Mouse (Mus musculus) frontal cortex, postnatal 25 days (tissue): ENCODE data around the gene Cacna1d.

Source experiments
- DNase-seq, 2 experiments: peaks; one replicate each; pipeline ENCODE4 v3.0.0; 2022; ENCODE audit warnings: low spot score in 2 of 2

The Cacna1d gene

GRCm38 (mm10) chr14:30022471-30022870 lies 468.8 kb downstream of the Cacna1d start:
- no peak for DNase-seq

- DNase-seq = no peak
Observed at GRCm38 (mm10) chr14:30019792-30020575, 471.3 kb downstream of the Cacna1d start.

GRCm38 (mm10) chr14:30019375-30019774 lies 471.9 kb downstream of the Cacna1d start:
- DNase-seq = no peak

GRCm38 (mm10) chr14:30018846-30019245 lies 472.4 kb downstream of the Cacna1d start:
- no peak for DNase-seq

GRCm38 (mm10) chr14:30018463-30018801 lies 472.8 kb downstream of the Cacna1d start:
- no peak for DNase-seq

- no peak for DNase-seq
Observed at GRCm38 (mm10) chr14:30017794-30018462, 473.3 kb downstream of the Cacna1d start.

- DNase-seq = no peak
Observed at GRCm38 (mm10) chr14:30016666-30017065, 474.6 kb downstream of the Cacna1d start.

- DNase-seq = no peak
Observed at GRCm38 (mm10) chr14:30015008-30015407, 476.2 kb downstream of the Cacna1d start.

GRCm38 (mm10) chr14:30014487-30014886 lies 476.8 kb downstream of the Cacna1d start:
- DNase-seq = no peak

- no peak for DNase-seq
Observed at GRCm38 (mm10) chr14:30011886-30012560, 479.2 kb downstream of the Cacna1d start.

GRCm38 (mm10) chr14:30009864-30010560 lies 481.2 kb downstream of the Cacna1d start:
- peak in 1 of 2 experiments; percentile 31 for DNase-seq

GRCm38 (mm10) chr14:30008733-30009575 lies 482.3 kb downstream of the Cacna1d start, which contains the start of the genes Il17rb and Chdh:
Gene Il17rb, minus strand, starts transcription at chr14:30008896.
Gene Chdh, plus strand, starts transcription at chr14:30009023.
- DNase-seq = peak in 1 of 2 experiments; percentile 23

- DNase-seq = no peak
Observed at GRCm38 (mm10) chr14:29999475-29999811, 491.8 kb downstream of the Cacna1d start.

- DNase-seq = no peak
Observed at GRCm38 (mm10) chr14:29998747-29999474, 492.3 kb downstream of the Cacna1d start.

- DNase-seq = no peak
Observed at GRCm38 (mm10) chr14:29997345-29997744, 493.9 kb downstream of the Cacna1d start.

GRCm38 (mm10) chr14:29996000-29996751 lies 495.1 kb downstream of the Cacna1d start:
- DNase-seq = no peak

GRCm38 (mm10) chr14:29994976-29995375 lies 496.3 kb downstream of the Cacna1d start:
- DNase-seq = no peak
